ENCODE assay signal across 8 mouse cellular contexts in the genomic region with DNA sequence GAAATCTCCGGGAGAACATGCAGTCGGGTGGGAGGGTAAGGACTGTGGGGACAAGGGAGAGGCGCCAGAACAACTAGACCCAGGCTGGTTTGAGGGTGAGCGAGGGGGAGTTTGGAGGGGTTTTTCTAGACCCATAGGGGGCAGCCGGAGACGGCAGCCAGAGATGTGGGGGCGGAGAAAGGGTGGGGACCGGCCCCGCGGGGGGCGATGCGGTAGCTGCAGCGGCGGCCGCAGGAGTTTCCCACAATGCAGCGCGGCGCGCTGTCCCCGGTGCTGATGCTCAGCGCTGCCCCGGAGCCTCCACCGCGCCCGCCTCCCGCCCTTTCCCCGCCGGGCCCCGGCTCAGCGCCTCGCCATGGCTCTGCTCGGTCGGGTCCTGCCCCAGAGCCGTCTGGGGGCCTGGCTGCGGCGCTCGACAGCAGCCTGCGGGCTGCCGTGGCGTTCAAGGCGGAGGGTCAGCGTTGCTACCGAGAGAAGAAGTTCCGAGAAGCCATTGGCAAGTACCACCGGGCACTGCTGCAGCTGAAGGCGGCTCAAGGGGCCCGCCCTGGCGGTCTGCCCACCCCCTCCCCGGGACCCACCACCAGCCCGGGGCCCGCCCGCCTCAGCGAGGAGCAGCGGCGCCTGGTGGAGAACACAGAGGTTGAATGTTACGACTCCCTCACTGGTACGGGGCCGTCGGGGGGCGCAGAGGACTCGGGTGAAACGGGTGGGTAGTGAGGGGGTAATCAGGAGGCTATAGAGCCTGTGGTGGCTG. TPM values are rescaled to one million over a fixed set of nuclear protein-coding genes. Genes with fewer than 3 reads are reported as not detected.
DNase-seq lines count a peak whose midpoint lies in the region; ATAC-seq and TF ChIP-seq lines count a peak whose summit lies in the region.

Gene Ttc9b, plus strand, starts transcription at position 235 of the 757 bp plus-strand sequence.

- no peaks in the 10 kb centered on the region for H3K9me3 ChIP-seq in kidney, postnatal 0 days (replicated peaks; ENCODE audit: low read length)
- H3K9me3 ChIP-seq in limb, embryonic 14.5 days (ENCODE audit: control insufficient read depth, low read length) = no peaks in the 10 kb centered on the region
- H3K9me3 ChIP-seq in neural tube, embryonic 15.5 days (replicated peaks) = no peaks in the 10 kb centered on the region

- 4% methylated on average over 62 of the region's 62 CpGs for WGBS in kidney, postnatal 0 days
- 5% methylated on average over 37 of the region's 62 CpGs for WGBS in limb, embryonic 14.5 days
- 2% methylated on average over 47 of the region's 62 CpGs for WGBS in neural tube, embryonic 15.5 days

- no peaks in the 10 kb centered on the region; the same call in 1 of the 2 replicates for H3K4me1 ChIP-seq in kidney, postnatal 0 days (replicated peaks; ENCODE audit: insufficient read depth, low read length)
- H3K4me1 ChIP-seq in limb, embryonic 14.5 days (ENCODE audit: control insufficient read depth, insufficient read depth, low read length) = peaks cover 5% of the 10 kb centered on the region; the same call in 1 of the 2 replicates
- H3K4me1 ChIP-seq in neural tube, embryonic 15.5 days = peaks cover 37% of the 10 kb centered on the region

- peaks cover 30% of the 10 kb centered on the region for H3K27me3 ChIP-seq in kidney, postnatal 0 days (ENCODE audit: insufficient read depth, low read length)
- peaks cover 48% of the 10 kb centered on the region for H3K27me3 ChIP-seq in limb, embryonic 14.5 days (ENCODE audit: control insufficient read depth, insufficient read depth, low read length)
- H3K27me3 ChIP-seq in neural tube, embryonic 15.5 days (replicated peaks) = peaks cover 6% of the 10 kb centered on the region; the same call in 1 of the 2 replicates

- TF ChIP-seq POLR2A in limb, embryonic 14.5 days (IDR thresholded peaks at IDR 0.05; ENCODE audit: borderline replicate concordance, extremely low read depth, insufficient read depth, insufficient read length) = no peak

- no peak within 1 kb of the TSS for H3K27ac ChIP-seq in kidney, postnatal 0 days
- H3K27ac ChIP-seq in limb, embryonic 14.5 days (replicated peaks; ENCODE audit: low read depth, low read length) = no peak within 1 kb of the TSS
- H3K27ac ChIP-seq in neural tube, embryonic 15.5 days (replicated peaks) = peak within 1 kb of the TSS; percentile 93

- DNase-seq in spleen, postnatal 4 days (ENCODE audit: low spot score in 2 of 2) = peak; percentile 38 to 77
- DNase-seq in spleen, adult 12 weeks (ENCODE audit: low spot score) = no peak
- peak; percentile 92 to 94 for DNase-seq in cerebellum, postnatal 10 days
- DNase-seq in frontal cortex, postnatal 10 days (ENCODE audit: low spot score in 2 of 2) = peak; percentile 72 to 82
- peak; percentile 68 for DNase-seq in kidney, postnatal 0 days (ENCODE audit: low spot score)
- DNase-seq in limb, embryonic 14.5 days (ENCODE audit: low spot score) = peak; percentile 62
- no peak for DNase-seq in adipocyte (ENCODE audit: low spot score)

- H3K4me2 ChIP-seq in kidney, postnatal 0 days (ENCODE audit: low read length) = peak within 1 kb of the TSS; percentile 33; the same call in 1 of the 2 replicates
- peak within 1 kb of the TSS; percentile 42 for H3K4me2 ChIP-seq in limb, embryonic 14.5 days (replicated peaks; ENCODE audit: low read depth, low read length, severe bottlenecking)
- H3K4me2 ChIP-seq in neural tube, embryonic 15.5 days = peak within 1 kb of the TSS; percentile 62

- H3K4me3 ChIP-seq in kidney, postnatal 0 days (replicated peaks; ENCODE audit: low read depth, low read length) = no peak within 1 kb of the TSS
- H3K4me3 ChIP-seq in limb, embryonic 14.5 days (replicated peaks; ENCODE audit: low read length) = peak within 1 kb of the TSS; percentile 27
- peak within 1 kb of the TSS; percentile 54 for H3K4me3 ChIP-seq in neural tube, embryonic 15.5 days (replicated peaks)

- no peak within 1 kb of the TSS for H3K9ac ChIP-seq in kidney, postnatal 0 days (ENCODE audit: low read depth, low read length)
- H3K9ac ChIP-seq in limb, embryonic 14.5 days (ENCODE audit: low read depth, low read length, severe bottlenecking) = no peak within 1 kb of the TSS
- H3K9ac ChIP-seq in neural tube, embryonic 15.5 days (replicated peaks) = peak within 1 kb of the TSS; percentile 82

- TF ChIP-seq CTCF in kidney, postnatal 0 days (IDR thresholded peaks at IDR 0.05; ENCODE audit: low read depth) = peak; percentile 11; the same call in 1 of the 2 replicates

- ATAC-seq in kidney, postnatal 0 days (replicated peaks; ENCODE audit: low FRiP score, low read depth) = no peak; the same call in 1 of the 2 replicates
- ATAC-seq in limb, embryonic 14.5 days (ENCODE audit: low FRiP score, low read depth) = peak; percentile 48; the same call in 1 of the 2 replicates
- peak; percentile 77 for ATAC-seq in neural tube, embryonic 15.5 days (ENCODE audit: low FRiP score)

- H3K36me3 ChIP-seq in kidney, postnatal 0 days (ENCODE audit: insufficient read depth, low read length) = 0 out of 2 replicates have a peak, but pooled peaks cover 5% of the 10 kb centered on the region
- peaks cover 23% of the 10 kb centered on the region for H3K36me3 ChIP-seq in limb, embryonic 14.5 days (ENCODE audit: control insufficient read depth, insufficient read depth, low read length)
- peaks cover 31% of the 10 kb centered on the region for H3K36me3 ChIP-seq in neural tube, embryonic 15.5 days

RNA-seq across cellular contexts. Expression of gene Ttc9b, which starts in this region (rescaled TPM):
- polyA plus RNA-seq in kidney, postnatal 0 days (2015; fragmentation: Nextera tagmentation; extraction: Ambion mirVana) = not detected in 2 replicates
- 0.14 and 0.24 TPM in 2 replicates for polyA plus RNA-seq in limb, embryonic 14.5 days (2012; rRNA removed)
- polyA plus RNA-seq in limb, embryonic 14.5 days (2014; fragmentation: Nextera tagmentation; extraction: Ambion mirVana) = 0.10 and 0.21 TPM in 2 replicates
- polyA plus RNA-seq in neural tube, embryonic 15.5 days (2015; fragmentation: Nextera tagmentation; extraction: Ambion mirVana) = 78.0 and 99.5 TPM in 2 replicates

Comparison
In these comparisons a context has a peak if more than half of its experiments do, and no peak if none do; other contexts are left out.
1. RNA of gene Ttc9b (polyA plus RNA-seq): 78.0 to 99.5 TPM in neural tube, embryonic 15.5 days; 0.10 to 0.24 TPM in limb, embryonic 14.5 days and not detected in kidney, postnatal 0 days; every median in the first group is over 10 times any median in the second.
2. DNase-seq: peak in spleen, postnatal 4 days (2 of 2), cerebellum, postnatal 10 days (2 of 2) and frontal cortex, postnatal 10 days (2 of 2); none in spleen, adult 12 weeks (single experiment) and adipocyte (single experiment).
3. Peak in DNase-seq and H3K4me2 ChIP-seq in kidney, postnatal 0 days; RNA of the gene not detected or under 1 TPM.
4. Peak in DNase-seq, ATAC-seq, H3K4me3 ChIP-seq and H3K4me2 ChIP-seq in limb, embryonic 14.5 days; RNA of the gene not detected or under 1 TPM.
5. Peak in every context shown above with its lines, with median percentiles within 50 percentile points of each other: H3K4me2 ChIP-seq.